Mouse (Mus musculus) hindbrain, embryonic 14.5 days (tissue): ENCODE data around the gene Mroh2a. TPM values are rescaled to one million over a fixed set of nuclear protein-coding genes. Genes with fewer than 3 reads are reported as not detected.

Experiments used
- ATAC-seq: fragments of 200-750 bp; cut with Nextera tagmentation; 2 replicates; pipeline ENCODE4 v1.8.0; 2017; ENCODE audit warnings: moderate number of reproducible peaks, mild to moderate bottlenecking, moderate TSS enrichment, moderate library complexity; ENCODE audit not compliant: low FRiP score
- DNase-seq: peaks from one replicate; pipeline ENCODE4 v3.0.0-alpha.2; 2015; ENCODE audit warnings: low spot score
- H3K27ac ChIP-seq: fragments of 300-500 bp; sonication (generic); 2 replicates; pipeline ENCODE4 v1.5.1; 2014; ENCODE audit warnings: mild to moderate bottlenecking, moderate library complexity
- H3K27me3 ChIP-seq: fragments of 300-500 bp; sonication (generic); 2 replicates; pipeline ENCODE4 v1.6.1; 2014; ENCODE audit warnings: mild to moderate bottlenecking, low read length, mixed read lengths; ENCODE audit not compliant: control insufficient read depth, insufficient read depth
- H3K36me3 ChIP-seq: fragments of 300-500 bp; sonication (generic); replicated peaks from 2 replicates; pipeline ENCODE4 v1.6.1; 2014; ENCODE audit not compliant: control insufficient read depth, insufficient read depth
- H3K4me1 ChIP-seq: fragments of 300-500 bp; sonication (generic); replicated peaks from 2 replicates; pipeline ENCODE4 v1.6.1; 2014; ENCODE audit warnings: antibody characterized with exemption, low read length, mixed read lengths; ENCODE audit not compliant: control insufficient read depth, insufficient read depth
- H3K4me2 ChIP-seq: fragments of 300-500 bp; sonication (generic); replicated peaks from 2 replicates; pipeline ENCODE4 v1.6.1; 2014; ENCODE audit warnings: mild to moderate bottlenecking, moderate library complexity
- H3K4me3 ChIP-seq: fragments of 300-500 bp; sonication (generic); replicated peaks from 2 replicates; pipeline ENCODE4 v1.5.1; 2014; ENCODE audit warnings: mild to moderate bottlenecking, low read length
- H3K9ac ChIP-seq: fragments of 300-500 bp; sonication (generic); 2 replicates; pipeline ENCODE4 v1.6.1; 2014
- H3K9me3 ChIP-seq: fragments of 300-500 bp; sonication (generic); 2 replicates; pipeline ENCODE4 v1.6.1; 2016; ENCODE audit warnings: low read length; ENCODE audit not compliant: control insufficient read depth
- WGBS: fragments of 180-500 bp; shearing (Covaris S2); extraction: QIAGEN DNeasy Blood & Tissue Kit; methylation state at CpG from one replicate; pipeline ENCODE4 v1.1.7; 2014; 5-methylcytosine and 5-hydroxymethylcytosine counted together
- polyA plus RNA-seq: library from polyadenylated mRNA; unstranded; fragments of >200 nt; fragmentation: Nextera tagmentation; extraction: Ambion mirVana; gene quantifications from 2 replicates; pipeline ENCODE4 v1.2.1, GENCODE M21; 2014

Gene Mroh2a
- polyA plus RNA-seq, 1 experiment from 2014 or later: 1.1 TPM

GRCm38 (mm10) chr1:88300301-88301050 is 73.7 kb downstream of the Mroh2a start:
- DNase-seq: peak; percentile 27
- no peak overlapping the region for H3K4me3 ChIP-seq

GRCm38 (mm10) chr1:88301121-88302014 is 74.6 kb downstream of the Mroh2a start:
- no peaks in the 10 kb centered on the region for H3K27me3 ChIP-seq
- no peak overlapping the region for H3K4me2 ChIP-seq
- 71% methylated on average over 9 of the region's 9 CpGs for WGBS
- H3K4me1 ChIP-seq: no peaks in the 10 kb centered on the region
- no peak overlapping the region for H3K27ac ChIP-seq
- ATAC-seq (peak; percentile 9; the same call in 1 of the 2 replicates), DNase-seq (peak; percentile 25)
- H3K9me3 ChIP-seq: peaks cover 95% of the 10 kb centered on the region
- no peak overlapping the region for H3K4me3 ChIP-seq
- H3K36me3 ChIP-seq: no peaks in the 10 kb centered on the region
- H3K9ac ChIP-seq: no peak overlapping the region

More at GRCm38 (mm10) chr1:88300301-88301050, 73.7 kb downstream of the Mroh2a start:
- Histone ChIP-seq H3K36me3 (no peaks in the 10 kb centered on the region), H3K4me1 (no peaks in the 10 kb centered on the region), H3K27me3 (no peaks in the 10 kb centered on the region), H3K9ac (no peak overlapping the region), H3K27ac (no peak overlapping the region), H3K9me3 (peaks cover 95% of the 10 kb centered on the region), H3K4me2 (no peak overlapping the region)
- peak; percentile 17; the same call in 1 of the 2 replicates for ATAC-seq
- WGBS: 45% methylated on average over 5 of the region's 5 CpGs

- H3K27ac ChIP-seq: no peak overlapping the region
- H3K4me3 ChIP-seq: no peak overlapping the region
- H3K4me1 ChIP-seq: no peaks in the 10 kb centered on the region
- 0 out of 2 replicates have a peak, but pooled peaks have one; percentile 6 for ATAC-seq
- no peak overlapping the region for H3K4me2 ChIP-seq
- DNase-seq: no peak
- WGBS: 63% methylated on average over 14 of the region's 14 CpGs
- no peak overlapping the region for H3K9ac ChIP-seq
- H3K36me3 ChIP-seq: no peaks in the 10 kb centered on the region
- H3K27me3 ChIP-seq: no peaks in the 10 kb centered on the region
- peaks cover 96% of the 10 kb centered on the region for H3K9me3 ChIP-seq
These were observed 75.4 kb downstream of the Mroh2a start for GRCm38 (mm10) chr1:88302057-88302740.

- Histone ChIP-seq H3K4me3 (no peak overlapping the region), H3K27ac (no peak overlapping the region), H3K9me3 (peaks cover 96% of the 10 kb centered on the region), H3K4me1 (no peaks in the 10 kb centered on the region), H3K27me3 (no peaks in the 10 kb centered on the region), H3K9ac (no peak overlapping the region), H3K36me3 (no peaks in the 10 kb centered on the region), H3K4me2 (no peak overlapping the region)
- 64% methylated on average over 6 of the region's 6 CpGs for WGBS
- DNase-seq: peak; percentile 29
- ATAC-seq: no peak
These were observed 77.0 kb downstream of the Mroh2a start for GRCm38 (mm10) chr1:88303762-88304161.

- Histone ChIP-seq H3K27ac (no peak overlapping the region), H3K4me1 (no peaks in the 10 kb centered on the region), H3K27me3 (no peaks in the 10 kb centered on the region), H3K9me3 (peaks cover 97% of the 10 kb centered on the region), H3K36me3 (no peaks in the 10 kb centered on the region), H3K4me2 (no peak overlapping the region), H3K9ac (no peak overlapping the region), H3K4me3 (no peak overlapping the region)
- 62% methylated on average over 8 of the region's 8 CpGs for WGBS
- ATAC-seq: no peak
- no peak for DNase-seq
These were observed 77.6 kb downstream of the Mroh2a start for GRCm38 (mm10) chr1:88304261-88304985.

- no peak for DNase-seq
- Histone ChIP-seq H3K36me3 (no peaks in the 10 kb centered on the region), H3K27ac (no peak overlapping the region), H3K9me3 (peaks cover 97% of the 10 kb centered on the region), H3K4me3 (no peak overlapping the region), H3K4me1 (no peaks in the 10 kb centered on the region), H3K4me2 (no peak overlapping the region), H3K27me3 (no peaks in the 10 kb centered on the region), H3K9ac (no peak overlapping the region)
- WGBS: 50% methylated on average over 6 of the region's 6 CpGs
- ATAC-seq: no peak
These were observed 78.4 kb downstream of the Mroh2a start for GRCm38 (mm10) chr1:88305018-88305795.

GRCm38 (mm10) chr1:88306543-88306942 is 79.8 kb downstream of the Mroh2a start:
- H3K4me1 ChIP-seq: no peaks in the 10 kb centered on the region
- H3K27me3 ChIP-seq: no peaks in the 10 kb centered on the region
- no peaks in the 10 kb centered on the region for H3K36me3 ChIP-seq
- 66% methylated on average over 1 of the region's 1 CpGs for WGBS
- H3K4me2 ChIP-seq: no peak overlapping the region
- no peak overlapping the region for H3K4me3 ChIP-seq
- peaks cover 89% of the 10 kb centered on the region for H3K9me3 ChIP-seq
- DNase-seq: no peak
- no peak overlapping the region for H3K27ac ChIP-seq
- no peak overlapping the region for H3K9ac ChIP-seq
- ATAC-seq: no peak

- Histone ChIP-seq H3K4me3 (no peak overlapping the region), H3K27ac (no peak overlapping the region), H3K27me3 (no peaks in the 10 kb centered on the region), H3K36me3 (no peaks in the 10 kb centered on the region), H3K4me2 (no peak overlapping the region), H3K9me3 (peaks cover 83% of the 10 kb centered on the region), H3K9ac (no peak overlapping the region), H3K4me1 (no peaks in the 10 kb centered on the region)
- ATAC-seq: no peak
- DNase-seq: no peak
- WGBS: 67% methylated on average over 12 of the region's 12 CpGs
These were observed 80.4 kb downstream of the Mroh2a start for GRCm38 (mm10) chr1:88307180-88307579.
